Mouse (Mus musculus) kidney, postnatal 25 days (tissue): ENCODE measurements at regions not wholly inside any gene's neighbourhood (a gene's known extent, or its start where the extent isn't known, plus 50 kb on each side); places are given as distances from the start of the nearest gene placed in this dataset.

ENCODE experiments used
- DNase-seq, 2 experiments: peaks; one replicate each; pipeline ENCODE4 v3.0.0; 2021; ENCODE audit warnings: mixed read lengths in 2 of 2

DNA sequence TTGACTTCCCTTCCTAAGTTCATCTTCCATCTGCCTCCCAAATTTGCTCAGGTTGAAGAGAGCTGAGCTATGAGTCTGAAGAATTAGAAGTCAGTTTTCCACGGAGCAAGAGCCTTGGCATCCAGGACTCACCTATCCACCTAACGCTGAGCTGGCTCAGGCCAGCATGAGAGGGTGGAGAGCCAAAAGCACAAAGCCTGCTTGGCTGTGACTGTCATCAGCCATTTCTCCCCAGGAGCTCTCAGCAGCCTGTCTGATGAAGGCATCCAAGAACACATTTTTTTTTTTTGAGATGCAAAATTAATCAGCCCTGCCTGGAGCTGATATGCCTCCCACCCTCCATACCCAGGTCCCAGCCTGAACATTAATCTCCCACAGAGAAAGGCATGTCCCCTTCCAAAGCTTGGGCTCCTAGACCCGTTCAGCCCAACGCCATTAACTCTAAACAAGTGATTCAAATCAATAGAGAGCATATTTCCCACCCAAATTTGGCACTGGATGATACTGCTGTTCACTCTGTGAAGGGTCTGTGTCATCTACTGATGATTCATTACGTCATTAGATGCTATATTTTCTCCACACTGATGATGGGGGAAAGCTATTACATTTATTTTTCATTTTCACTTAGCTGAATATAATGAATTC is 103.8 kb upstream of the Peli1 start:
- DNase-seq, result no peak

DNA sequence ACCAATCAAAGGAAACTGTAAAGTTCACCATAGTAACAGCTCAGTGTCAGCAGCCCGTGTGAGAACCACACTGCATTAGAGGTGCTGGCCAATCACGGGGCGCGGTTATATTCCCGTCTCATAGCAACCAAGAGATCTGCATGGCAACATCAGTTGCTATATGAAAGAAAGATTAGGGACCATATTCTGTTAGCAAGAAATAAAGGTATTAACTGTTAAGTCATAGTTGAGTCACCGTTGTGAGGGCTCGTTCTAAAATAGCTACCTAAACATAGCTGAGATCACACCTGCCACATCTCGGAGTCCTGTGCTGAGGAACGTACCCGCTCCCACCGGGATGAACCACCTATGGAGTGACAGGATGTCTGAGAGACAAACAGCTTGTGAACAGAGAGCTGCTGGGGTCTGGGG is 103.2 kb upstream of the Peli1 start:
- DNase-seq, result no peak

DNA sequence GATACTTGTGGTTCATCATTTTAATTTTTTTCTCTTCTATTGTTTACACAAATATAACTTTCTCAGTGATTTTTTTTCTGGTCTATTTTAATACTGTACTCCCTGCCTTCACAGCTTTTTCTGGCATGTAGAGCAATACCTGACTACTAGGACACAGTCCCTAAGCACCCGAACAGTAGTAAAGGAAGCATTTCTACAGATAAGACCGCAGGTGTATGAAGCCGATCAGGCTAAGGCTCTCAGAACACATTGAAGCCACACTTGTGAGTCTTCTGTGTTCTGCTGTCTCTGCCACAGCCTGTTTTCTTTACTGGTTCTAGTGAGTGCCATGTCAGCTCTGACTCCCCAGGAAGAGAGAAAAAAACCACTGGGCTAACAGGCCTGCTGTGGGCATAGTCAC is 102.2 kb upstream of the Peli1 start:
- no peak for DNase-seq

GRCm38 (mm10) chr11:20993580-20993979 is 97.5 kb upstream of the Peli1 start:
- no peak for DNase-seq

- no peak for DNase-seq
These were observed 89.7 kb upstream of the Peli1 start for GRCm38 (mm10) chr11:21001400-21001799.

- DNase-seq, result no peak
These were observed 83.9 kb upstream of the Peli1 start for GRCm38 (mm10) chr11:21007222-21007621.

- no peak for DNase-seq
These were observed 81.6 kb upstream of the Peli1 start for GRCm38 (mm10) chr11:21009505-21009904.

- DNase-seq, result peak; percentile 21 to 40
These were observed 80.2 kb upstream of the Peli1 start for GRCm38 (mm10) chr11:21010867-21011266.

DNA sequence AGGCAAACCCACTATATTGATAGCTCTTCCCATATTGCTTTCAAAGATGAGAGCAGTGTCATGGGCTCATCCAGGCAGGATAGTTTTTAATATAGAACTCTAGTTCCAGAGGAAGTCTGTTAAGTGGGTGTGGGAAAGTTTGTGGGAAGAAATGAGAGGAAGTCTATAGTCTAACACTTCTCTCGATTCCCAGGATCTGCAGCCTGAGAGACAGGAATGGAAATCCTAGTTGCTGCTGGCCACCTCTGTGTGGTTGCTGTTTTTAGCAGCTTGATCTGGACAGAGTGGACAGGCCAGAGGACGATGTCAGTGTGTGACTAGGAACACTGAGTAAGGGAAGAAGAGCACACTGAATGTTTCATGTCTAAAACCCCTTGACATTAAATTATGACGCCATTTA is 76.8 kb upstream of the Peli1 start:
- DNase-seq, result no peak

GRCm38 (mm10) chr11:21015536-21015935 is 75.6 kb upstream of the Peli1 start:
- DNase-seq, result peak in 1 of 2 experiments; percentile 45

- no peak for DNase-seq
These were observed 74.9 kb upstream of the Peli1 start for GRCm38 (mm10) chr11:21016133-21016746.

- no peak for DNase-seq
These were observed 74.2 kb upstream of the Peli1 start for GRCm38 (mm10) chr11:21016791-21017329.

GRCm38 (mm10) chr11:21019829-21020228 is 71.3 kb upstream of the Peli1 start:
- no peak for DNase-seq

GRCm38 (mm10) chr11:21024111-21024510 is 67.0 kb upstream of the Peli1 start:
- no peak for DNase-seq

GRCm38 (mm10) chr11:21024521-21024920 is 66.6 kb upstream of the Peli1 start:
- DNase-seq, result no peak

DNA sequence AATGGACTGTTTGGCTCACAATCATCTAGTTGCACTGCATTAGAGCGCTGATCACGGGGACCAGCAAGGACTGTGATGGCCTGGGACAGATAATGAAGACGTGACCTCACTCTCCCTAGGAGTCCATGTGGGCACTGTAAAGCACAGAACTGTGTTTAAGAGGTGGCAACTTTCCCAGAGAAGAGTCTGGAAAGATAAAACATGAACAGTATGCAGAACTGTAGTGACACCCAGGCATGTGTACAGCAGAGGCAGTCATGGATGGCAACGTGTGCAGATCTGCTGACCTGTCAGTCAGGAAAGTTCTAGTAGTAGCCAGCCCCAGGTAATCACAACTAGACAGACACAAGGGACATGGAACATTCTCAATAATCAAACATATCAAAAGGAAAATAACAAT is 63.8 kb upstream of the Peli1 start:
- no peak for DNase-seq

DNA sequence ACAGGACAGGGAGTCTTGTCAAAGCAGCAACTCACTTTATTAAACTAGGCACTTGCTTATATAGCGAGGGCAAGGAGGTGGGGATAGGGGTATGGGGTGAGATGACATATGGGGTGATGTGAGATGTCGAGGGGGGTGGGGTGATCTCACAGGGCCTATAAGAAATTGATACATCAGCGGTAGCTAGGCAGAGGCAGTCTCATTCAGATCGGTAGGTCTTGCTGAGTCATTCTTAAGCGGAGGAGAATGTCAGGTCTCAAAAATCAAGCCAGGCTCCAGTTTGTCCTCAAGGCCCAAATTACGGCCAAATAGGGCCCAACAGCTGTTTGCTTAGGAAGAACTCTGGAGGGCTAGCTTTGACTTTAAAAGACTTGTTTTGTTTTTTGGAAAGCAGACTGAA is 60.7 kb upstream of the Peli1 start:
- DNase-seq, result no peak

- DNase-seq, result no peak
These were observed 59.3 kb upstream of the Peli1 start for GRCm38 (mm10) chr11:21031816-21032215.

DNA sequence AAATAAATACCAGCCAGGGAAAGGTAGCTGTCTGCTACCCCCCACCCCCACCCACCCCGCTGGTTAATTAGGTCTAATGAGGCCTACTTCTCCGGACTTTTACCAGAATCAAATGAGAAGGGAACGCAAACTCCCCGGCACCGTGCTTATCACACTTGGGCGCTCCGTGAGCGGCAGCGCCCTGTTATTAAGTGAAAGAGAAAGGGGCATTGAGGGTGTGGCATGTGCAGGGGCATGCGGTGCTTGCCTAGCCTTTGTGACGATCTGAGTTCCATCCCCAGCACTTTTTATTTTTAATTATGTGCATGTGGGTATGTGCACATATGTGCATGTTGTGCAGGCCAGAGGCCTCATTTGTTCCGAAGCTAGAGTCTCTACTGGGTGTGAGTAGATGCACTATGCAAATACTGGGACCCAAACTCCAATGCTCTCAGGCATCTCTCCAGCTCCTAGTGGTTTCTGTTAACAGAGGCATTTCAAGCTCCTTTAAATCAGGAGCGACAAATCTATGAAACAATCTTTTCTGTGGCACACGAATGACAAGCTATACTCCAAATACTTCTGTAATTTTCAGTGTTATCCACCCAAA is 57.8 kb upstream of the Peli1 start:
- no peak for DNase-seq

DNA sequence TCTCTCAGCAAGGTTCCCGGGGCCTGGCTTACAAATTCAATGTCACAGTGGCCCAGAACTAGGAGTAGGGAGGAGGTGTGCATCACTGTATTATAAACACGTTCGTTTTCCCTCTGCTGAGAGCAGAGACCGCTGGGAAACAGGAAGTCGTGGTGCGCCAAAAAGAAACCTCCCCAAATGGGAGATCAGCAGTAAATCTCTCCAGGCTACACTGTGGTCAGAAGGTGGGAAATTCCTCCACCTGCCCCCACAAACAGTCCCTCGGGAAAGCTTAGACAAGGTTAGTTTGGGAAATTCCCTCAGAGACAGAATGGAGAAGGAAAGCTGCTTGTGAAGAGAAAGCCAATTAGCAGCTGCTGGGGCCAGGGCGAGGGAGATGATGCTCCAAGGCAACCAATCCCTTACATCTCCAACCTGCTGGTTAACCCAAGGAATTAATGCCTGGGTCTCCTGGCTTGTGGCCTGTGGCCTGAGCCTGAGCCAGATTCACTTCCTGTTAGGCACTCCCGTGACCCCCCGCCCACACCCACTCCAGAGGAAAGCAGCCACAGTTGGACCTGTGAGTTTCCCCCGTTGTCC is 57.2 kb upstream of the Peli1 start:
- DNase-seq, result peak; percentile 59 to 68

- DNase-seq, result no peak
These were observed 54.8 kb upstream of the Peli1 start for GRCm38 (mm10) chr11:21036161-21036916.

- DNase-seq, result no peak
These were observed 53.7 kb upstream of the Peli1 start for GRCm38 (mm10) chr11:21037267-21037906.

DNA sequence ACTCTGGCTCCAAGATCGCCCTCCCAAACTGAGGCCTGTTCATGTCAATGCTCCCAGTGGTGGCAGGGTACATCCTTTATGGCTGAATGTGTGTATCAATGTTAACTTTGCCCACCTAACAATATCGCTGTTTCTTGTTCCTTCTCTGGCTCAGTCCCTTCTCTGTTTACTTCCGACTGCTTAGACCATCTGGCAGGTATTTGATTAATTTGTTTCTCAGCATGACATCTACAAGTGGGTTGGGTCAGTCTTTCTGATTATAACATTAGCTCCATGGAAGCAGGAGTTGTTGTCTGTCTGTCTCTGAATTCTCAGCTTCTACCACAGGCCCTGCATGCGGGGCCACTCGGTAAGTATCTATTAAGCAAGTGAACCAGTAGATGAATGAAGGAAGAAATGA is 49.9 kb upstream of the Peli1 start:
- no peak for DNase-seq
